Mouse (Mus musculus) cerebellum, postnatal 14 days (tissue): Measurements from ENCODE around the gene Gm49361.
"Not testable (repeated sequence)": the region's sequence is repeated elsewhere in the genome, so short reads cannot be mapped to it uniquely, and the experiment has no call there.

Experiments
- DNase-seq, 2 experiments: peaks; one replicate each; pipeline ENCODE4 v3.0.0; 2021; ENCODE audit warnings: mixed read lengths in 2 of 2

Gm49361 gene

DNA sequence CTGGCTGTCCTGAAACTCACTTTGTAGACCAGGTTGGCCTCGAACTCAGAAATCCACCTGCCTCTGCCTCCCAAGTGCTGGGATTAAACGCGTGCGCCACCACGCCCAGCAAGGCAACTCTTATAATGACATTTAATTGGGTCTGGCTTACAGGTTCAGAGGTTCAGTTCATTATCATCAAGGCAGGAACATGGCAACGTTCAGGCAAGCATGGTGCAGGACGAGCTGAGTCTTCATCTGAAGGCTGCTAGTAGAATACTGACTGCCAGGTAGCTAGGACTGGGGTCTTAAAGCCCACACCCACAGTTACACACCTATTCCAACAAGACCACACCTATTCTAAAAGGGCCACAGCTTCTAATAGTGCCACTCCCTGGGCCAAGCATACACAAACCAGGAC, 57.8 kb downstream of the Gm49361 start:
- DNase-seq = not testable (repeated sequence)

DNA sequence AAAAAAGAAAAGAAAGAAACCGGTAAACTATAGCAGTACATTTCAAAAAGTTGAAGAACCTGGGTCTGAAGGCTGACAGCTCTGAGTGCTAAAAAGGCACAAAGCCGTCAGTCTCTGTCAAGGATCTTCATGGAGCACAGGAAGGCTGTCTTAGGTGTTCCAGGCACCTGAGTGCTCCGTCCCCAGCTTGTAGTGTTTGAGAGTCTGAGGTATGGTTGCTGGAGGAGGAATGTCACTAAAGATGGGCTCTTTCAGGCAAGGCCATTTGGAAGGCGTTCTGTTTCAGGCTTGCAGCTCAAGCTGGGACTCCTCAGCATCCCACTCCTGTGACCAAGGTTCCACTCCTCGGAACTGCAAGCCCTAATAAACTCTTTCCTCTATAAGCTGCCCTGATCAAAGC, 58.5 kb downstream of the Gm49361 start:
- DNase-seq = no peak

DNA sequence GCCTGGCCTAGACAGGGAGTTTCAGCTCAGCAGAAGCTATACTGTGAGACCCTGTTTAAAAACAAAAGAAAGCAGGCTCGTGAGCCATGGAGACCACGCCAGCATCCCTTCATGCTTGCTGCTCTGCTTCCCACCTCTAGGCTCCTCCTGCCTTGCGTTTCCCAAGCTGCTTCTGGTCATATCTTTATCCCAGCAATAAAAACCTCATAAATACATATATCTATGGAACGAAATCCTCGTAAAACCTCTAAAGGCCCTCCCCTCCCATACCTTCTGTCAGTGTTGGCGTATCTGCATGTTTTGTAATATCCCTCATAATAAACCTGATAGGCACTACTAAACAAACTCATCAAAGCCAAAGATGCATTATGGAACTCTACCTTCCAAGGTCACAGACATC, 59.3 kb downstream of the Gm49361 start:
- DNase-seq = no peak

DNA sequence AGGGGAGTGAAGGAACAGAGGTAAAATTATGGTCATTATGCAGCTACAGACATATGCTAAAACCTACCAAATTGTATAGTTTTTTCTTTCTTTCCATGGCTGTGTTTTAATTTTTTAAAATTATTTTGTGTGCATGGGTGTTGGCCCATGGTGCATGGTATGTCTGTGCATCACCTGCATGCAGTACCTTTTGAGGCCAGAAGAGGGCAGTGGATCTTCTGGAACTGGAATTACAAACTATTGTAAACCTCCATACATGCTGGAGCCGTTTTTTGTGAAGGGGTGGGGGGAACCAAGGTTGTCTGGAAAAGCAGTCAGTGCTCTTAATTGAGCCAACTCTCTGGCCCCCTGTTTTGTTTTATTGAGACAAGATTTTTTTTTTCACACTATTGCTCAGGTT, 61.3 kb downstream of the Gm49361 start:
- DNase-seq = peak; percentile 81 to 87

DNA sequence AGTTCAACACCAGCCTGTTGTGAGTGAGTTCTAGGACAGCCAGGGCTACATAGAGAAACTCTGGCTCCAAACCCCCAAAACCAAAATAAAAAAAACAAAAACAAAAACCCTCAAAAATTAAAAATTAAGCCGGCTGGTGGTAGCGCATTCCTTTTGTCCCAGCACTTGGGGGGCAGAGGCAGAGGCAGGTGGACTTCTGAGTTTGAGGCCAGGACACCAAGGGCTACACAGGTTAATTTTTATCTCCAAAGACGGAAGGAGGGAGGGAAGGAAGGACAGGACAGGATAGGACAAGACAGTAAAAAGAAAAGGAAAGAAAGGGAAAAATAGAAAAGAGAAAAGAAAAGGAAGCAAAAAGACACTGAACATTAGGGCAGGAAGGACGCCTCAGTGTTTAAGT, 63.2 kb downstream of the Gm49361 start:
- no peak for DNase-seq

DNA sequence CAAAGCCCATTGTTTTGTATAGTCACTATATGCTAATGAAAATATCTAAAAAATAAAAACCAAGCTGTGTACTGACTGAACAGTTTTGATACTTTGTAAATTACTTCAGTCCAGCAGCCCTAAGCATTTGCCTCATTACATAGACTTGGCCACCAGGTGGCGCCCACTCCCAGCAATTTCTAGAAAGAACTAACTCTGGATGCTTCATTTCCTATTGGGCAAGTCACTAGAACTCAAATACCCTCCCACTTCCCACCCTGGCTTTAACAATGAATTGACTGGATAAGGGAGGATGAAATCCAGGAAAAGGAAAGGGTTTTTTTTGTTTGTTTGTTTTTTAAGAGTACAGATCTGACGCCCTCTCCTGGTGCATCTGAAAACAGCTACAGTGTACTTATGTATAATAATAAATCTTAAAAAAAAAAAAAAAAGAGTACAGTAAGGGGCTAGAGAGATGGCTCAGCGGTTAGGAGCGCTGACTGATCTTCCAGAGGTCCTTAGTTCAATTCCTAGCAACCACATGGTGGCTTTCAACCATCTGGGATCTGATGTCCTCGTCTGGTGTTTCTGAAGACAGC, 65.9 kb downstream of the Gm49361 start:
- peak; percentile 91 to 92 for DNase-seq

DNA sequence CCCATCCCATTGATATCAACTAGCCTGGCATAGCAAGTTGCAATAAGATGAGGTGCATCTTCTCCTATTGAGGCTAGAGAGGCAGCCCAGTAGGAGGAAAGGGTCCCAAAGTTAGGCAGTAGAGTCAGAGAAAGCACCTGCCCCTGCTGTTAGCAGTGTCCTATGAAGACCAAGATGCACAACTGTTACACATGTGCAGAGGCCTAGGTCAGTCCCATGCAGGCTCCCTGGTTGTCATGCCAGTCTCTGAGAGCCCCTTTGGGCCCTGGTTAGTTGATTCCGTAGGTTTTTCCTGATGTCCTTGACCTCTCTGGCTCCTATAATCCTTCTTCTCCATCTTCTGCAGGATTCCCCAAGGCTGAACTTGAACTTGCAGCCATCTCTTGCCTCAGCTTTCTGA, 66.4 kb downstream of the Gm49361 start:
- DNase-seq = no peak

DNA sequence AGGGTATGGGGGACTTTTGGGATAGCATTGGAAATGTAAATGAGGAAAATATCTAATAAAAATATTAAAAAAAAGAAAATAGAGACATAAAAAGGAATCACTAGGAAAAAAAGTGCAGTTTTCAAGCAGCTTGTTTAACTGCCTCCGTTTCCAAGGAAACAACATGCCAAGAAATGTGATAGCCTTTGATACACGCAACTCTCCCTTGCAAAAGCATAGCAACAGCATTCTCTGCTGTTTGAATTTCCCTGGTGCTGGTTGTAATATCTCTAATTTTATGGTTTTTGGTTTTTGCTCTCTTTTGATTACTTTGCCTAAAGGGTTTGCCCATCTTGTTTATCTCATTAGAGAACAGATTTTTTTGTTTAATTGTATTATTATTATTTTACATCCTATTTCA, 70.4 kb downstream of the Gm49361 start:
- no peak for DNase-seq

DNA sequence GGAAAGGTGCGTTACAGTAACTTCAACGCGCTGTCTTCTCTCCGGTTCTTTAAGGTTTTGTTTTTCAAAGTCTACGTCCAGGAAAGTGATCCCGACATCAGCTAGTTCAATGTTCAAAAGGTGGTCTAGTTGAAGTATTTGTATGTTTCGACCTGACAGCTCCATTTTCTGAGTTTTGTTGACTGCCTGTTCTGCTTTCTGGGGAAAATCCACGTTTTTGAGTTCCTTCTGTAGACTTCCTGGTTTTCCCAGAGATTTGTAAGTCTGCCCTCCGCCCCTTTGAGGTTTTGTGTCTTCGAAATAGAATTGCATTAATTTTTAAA, 80.3 kb downstream of the Gm49361 start:
- DNase-seq = no peak

DNA sequence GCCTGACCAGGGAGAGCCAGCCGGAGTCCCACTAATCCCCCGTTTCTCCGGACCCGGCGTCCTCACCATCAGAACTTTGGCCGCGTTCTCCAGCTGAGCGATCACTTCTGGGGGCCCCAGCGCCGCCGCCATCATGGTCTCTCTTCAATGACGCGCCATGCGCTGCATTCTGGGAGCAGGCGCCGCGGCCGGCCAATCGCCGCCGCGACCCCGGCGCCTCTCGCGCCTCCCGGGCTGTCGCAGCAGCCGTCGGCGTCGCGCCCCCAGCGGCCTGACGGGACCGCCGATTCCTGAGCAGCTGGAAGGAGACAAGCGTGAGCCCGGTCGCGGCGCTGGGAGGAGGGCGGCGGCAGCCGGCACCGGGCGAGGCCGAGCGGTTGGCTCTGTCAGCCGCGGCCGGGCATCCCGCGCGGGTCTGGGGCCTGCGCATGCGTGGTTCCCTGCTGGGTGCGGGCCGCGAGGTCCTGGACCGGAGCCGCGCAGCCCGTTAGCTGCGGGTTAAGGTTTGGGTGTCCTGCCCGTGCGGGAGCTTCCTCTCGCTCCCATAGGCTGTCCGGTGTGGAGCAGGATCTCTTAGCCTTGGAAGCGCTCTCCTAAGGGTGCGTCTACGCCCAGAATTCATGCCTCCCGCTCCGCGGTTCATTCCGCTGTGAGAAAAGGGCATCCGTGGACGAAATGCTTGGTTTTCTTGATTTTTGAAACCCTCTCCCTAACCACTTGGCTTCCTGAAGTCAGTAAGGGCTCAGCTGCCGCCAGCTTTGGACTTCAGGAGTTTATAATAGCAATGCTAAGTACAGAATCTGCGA, 80.9 kb downstream of the Gm49361 start, which contains the start of gene Xpo4:
TSS of gene Xpo4 (minus strand) at position 609 of the 806 bp plus-strand sequence.
- DNase-seq = peak; percentile 89 to 93

DNA sequence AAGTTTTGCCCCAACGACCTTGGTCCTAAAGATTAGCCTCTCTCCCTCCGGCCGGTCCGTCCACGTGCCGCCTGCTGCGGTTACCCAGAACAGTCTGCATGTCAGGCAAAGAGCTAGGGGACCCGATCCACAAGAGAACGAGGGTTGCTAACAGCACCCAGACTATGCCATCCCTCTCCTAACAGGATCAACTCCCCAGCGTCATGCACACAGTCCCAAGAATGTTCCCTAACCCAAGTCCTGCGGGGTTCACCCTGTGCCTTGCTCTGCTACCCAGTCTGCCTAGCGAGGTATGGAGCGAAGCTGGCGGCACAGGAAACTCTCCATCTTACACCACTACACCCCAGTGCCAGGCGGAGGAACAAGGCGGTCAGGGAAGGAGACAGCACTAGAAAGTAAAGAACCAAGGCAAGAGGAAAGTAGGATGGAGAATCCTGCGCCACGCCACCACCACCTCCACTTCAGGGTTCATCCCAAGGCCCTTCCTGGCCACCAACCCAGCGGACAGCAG, 81.5 kb downstream of the Gm49361 start:
- no peak for DNase-seq

DNA sequence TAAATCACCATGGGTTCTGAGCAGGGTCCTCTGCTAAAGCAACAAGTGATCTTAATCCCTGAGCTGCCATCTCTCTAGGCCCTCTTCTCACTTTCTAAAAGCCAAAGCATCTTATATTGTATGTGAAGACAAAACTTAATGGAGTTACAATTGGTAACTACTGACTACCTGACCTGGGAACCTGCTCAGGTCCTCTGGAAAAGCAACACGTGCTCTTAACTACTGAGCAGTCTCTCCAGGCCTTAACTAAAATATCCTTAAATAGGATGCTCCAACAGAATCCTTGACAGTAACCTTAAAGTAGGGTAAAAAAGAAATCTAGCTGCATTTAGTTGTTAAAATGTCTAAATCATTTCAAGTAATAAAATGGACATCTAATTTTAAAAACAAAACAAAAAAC, 82.3 kb downstream of the Gm49361 start:
- no peak for DNase-seq

DNA sequence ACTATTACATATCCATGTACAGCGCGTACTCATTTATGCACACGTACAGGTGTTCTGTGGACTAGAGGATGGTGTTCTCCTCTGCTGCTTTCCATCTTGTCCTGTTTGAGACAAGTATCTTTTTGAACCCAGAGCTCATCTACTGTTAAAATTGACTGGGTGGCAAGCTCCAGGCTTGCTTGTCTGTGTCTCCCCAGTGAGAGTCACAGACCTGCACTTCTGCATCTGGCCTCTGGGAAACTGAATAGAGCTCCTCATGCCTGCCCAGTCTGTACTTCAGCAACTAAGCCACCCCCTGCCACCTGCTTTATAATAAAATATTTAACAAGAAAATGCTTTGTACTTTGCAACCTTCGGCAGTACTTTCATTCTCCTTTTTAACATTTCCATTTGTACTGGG, 87.6 kb downstream of the Gm49361 start:
- no peak for DNase-seq

DNA sequence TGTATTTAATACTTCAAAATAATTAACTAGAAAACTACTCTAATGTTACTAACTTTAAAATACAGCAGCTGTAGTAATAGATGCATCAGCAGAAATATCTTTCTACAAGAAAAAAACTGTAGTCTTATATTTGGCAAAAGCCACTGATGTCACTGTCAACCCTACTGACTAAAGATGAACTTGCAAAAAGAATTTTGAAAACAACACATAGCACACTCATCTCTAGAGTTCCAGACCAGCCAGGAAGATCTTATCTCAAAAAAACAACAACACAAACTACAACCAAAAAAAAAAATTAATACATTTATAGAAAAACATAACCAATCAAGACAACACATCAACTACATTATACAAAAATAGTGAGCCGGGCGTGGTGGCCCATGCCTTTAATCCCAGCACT, 88.4 kb downstream of the Gm49361 start:
- DNase-seq = no peak

DNA sequence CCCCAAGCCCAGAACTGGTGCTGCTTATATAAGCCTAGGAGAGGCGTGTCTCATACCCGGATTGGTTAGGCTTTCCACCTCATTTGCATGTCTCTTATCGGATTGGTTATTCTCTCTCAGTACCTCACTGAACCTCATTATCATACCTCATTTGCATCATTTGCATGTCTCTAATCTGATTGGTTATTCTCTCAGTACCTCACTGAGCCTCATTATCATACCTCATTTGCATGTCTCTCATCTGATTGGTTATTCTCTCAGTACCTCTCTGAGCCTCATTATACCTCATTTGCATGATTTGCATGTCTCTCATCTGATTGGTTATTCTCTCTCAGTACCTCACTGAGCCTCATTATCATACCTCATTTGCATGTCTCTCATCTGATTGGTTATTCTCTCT, 89.4 kb downstream of the Gm49361 start:
- DNase-seq = not testable (repeated sequence)

DNA sequence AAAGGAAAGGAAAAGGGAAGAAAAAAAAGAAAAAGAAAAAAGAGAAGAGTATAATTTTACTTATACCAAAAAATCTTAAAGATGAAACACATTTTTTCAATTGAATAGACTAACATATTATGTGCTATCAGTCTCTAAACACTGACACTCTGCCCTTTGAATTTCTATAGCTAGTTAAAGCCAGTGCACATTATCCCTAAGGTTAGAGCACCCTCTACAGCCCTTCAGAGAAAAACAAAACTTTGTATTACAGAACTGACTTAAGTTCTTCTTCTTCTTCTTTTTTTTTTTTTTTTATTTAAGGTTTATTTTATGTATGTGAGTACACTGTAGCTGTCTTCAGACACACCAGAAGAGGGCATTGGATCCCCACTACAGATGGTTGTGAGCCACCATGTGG, 96.4 kb downstream of the Gm49361 start:
- DNase-seq = no peak

DNA sequence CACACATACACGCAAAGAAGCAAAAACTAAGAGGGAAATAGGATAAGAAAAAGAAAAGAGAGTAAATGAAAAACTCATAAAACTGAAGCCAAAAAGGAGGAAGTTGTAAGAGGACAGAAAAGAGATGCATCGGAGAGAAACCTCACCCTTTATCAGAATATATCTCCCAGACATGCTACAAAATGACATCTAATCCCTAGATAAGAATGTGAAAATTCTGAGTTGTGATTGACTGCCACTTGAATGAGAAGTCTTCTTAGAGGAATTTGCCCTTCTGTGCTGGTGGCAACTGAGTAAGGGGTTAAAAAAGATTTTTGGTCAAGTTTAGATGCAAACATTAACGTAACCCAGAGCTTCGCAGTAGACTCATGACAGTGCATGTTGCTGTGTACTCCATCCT, 99.7 kb downstream of the Gm49361 start:
- DNase-seq = no peak

DNA sequence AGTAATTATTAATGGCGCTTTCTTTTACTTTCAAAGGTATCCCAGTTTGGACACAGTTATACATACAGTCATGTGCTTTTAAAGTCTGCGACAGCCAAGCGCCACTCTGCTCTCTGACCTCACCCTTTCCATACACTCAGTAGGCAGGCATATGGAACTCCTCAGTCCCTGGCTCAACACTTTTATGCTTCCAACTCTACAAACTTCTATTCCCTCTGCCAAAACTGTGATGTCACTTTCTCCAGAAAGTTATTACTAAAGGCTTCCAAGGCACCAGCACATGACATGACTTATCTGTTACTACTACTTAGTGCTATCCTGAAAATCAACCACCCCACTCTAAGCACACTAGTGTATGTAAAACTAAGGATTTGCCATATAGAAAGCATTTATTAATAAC, 106.8 kb downstream of the Gm49361 start:
- no peak for DNase-seq

DNA sequence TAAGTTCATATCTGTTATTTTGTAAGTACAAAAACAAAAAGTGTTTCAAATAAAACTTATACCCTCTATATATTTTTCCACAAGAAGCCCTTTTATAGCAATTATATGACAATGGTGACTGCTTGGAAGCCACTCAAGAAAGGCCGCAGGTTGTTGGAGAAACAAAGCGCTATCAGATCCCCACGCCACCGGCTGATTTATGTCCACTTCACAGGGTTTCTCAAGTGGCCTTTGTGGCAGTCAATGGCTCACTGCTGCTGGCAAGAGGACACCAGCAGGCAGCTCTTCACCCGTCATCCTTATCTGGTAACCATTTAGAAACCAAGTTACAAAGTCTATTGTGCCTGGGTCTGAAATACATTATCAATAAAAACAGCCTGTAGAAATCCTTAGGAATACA, 111.8 kb downstream of the Gm49361 start:
- DNase-seq = no peak

DNA sequence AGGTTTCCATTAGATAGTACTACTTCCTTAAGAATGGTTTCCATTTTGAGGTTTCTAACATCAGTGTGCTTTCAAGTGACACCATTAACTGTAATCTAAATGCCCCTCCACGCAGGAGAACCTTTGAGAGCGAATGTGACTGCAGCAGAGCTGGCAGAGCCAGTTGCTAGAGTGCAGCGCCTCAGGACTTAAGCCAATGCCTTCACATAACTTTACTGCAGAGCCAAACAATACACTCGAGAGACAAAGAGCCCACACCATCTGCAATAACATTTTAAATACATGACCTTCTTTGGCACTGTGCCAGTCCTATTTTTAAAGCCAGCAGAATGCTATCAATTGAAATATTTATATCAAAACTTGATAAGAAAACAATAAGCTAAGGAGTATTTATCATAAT, 116.3 kb downstream of the Gm49361 start:
- no peak for DNase-seq

DNA sequence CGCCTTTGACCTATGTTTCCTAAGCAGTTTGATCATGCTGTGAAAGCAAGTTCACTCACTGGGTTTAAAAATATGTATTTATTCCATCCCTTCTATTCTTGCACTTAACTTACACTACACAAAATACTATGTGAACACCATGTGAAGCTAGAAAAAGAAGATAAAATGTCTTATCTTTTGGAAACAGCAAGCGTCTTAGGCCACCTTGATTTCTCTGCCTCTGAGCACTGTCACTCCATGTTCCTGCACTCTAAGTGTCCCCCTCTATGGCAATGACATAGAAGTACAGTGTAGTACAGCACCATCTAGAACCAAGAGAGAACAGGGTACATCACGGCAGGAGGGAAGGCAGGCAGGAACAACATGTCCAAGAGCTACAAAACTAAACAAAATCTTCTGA, 123.0 kb downstream of the Gm49361 start:
- no peak for DNase-seq

DNA sequence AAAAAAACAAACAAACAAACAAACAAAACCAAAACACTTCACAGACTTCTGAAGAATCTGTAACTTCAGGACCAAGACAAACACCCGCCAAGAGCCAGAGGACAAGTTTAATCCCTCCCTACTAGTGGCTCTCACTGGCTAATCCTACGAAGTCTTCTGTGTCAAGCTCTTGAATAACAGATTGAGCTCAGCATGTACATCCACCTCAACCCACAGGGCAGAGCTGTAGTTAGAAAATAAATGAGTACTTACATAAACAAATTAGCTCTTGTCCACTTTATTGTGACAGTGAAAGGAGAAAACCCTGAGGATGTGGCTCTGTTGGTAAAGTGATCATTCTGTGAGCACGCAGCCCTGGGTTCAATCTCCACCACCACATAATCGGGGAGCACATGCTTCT, 124.2 kb downstream of the Gm49361 start:
- DNase-seq = peak in 1 of 2 experiments; percentile 30

DNA sequence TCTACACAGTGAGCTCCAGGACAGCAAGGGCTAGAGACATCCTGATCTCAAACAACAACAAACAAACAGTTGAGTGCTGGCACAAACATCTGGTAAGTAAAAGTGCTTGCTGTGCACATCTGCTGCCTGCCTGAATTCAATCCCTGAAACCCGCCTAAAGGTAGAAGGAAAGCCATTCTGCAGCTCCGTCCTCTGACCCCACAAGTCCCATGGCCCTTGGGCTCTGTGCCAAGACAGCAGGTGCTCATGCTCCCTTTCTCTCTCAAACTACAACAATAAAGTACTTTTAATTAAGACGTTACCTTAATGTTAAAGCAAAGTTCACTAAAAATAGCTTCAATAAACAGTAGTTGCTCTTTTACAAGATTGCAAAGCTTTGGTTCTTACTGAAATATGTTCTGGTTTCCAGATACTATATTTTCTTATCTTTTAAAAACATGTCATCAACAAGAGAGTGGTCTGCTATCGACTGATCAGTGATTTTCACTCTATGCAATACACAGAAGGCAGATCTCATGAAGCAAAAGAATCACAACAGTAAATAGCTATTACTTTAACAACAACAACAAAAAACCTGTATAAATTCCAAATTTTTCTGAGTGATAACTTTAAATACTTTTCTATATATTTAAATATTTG, 125.2 kb downstream of the Gm49361 start:
- peak in 1 of 2 experiments; percentile 45 for DNase-seq

DNA sequence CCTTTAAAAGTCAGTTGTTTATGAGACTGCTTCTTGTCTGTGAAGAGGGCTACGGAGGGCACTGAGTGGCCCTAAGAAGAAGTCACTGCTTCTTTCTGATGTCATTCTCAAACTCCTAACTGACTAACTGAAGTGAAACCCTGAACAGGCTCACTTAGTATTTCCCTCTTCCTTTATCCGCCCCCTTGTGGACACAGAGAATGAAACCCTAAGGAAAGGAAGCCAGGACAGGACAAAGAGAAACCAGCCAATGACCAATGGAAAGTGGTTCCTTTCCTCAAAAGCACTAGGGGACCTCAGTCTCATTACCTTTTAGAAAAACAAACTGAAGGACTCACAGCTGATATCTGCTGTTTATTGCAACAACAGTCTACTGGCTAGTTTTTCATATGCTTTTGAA, 126.4 kb downstream of the Gm49361 start:
- DNase-seq = peak; percentile 53 to 60
